Mouse (Mus musculus) megakaryocyte, embryonic 14.5 days (primary cell): ENCODE data around the gene 1190005I06Rik. TPM values are rescaled to one million over a fixed set of nuclear protein-coding genes. Genes with fewer than 3 reads are reported as not detected.

Experiments used
- H3K27me3 ChIP-seq: replicated peaks from 2 replicates; pipeline ENCODE3; 2012; ENCODE audit warnings: inconsistent platforms
- H3K36me3 ChIP-seq: replicated peaks from 2 replicates; pipeline ENCODE3; 2012; ENCODE audit warnings: low read length, inconsistent platforms, mixed read lengths
- H3K4me1 ChIP-seq: 2 replicates; pipeline ENCODE4 v1.6.1; 2012; ENCODE audit warnings: inconsistent platforms
- H3K4me3 ChIP-seq: replicated peaks from 2 replicates; pipeline ENCODE3; 2012; ENCODE audit warnings: moderate library complexity, mild to moderate bottlenecking, inconsistent platforms
- H3K9me3 ChIP-seq: 2 replicates; pipeline ENCODE4 v1.6.1; 2012; ENCODE audit warnings: inconsistent platforms
- FLI1 ChIP-seq: IDR thresholded peaks from 2 replicates; pipeline ENCODE4 v1.6.1; 2012; ENCODE audit warnings: low read length, inconsistent platforms, mixed read lengths
- GATA1 ChIP-seq: IDR thresholded peaks from 3 replicates; pipeline ENCODE4 v1.6.1; 2012; ENCODE audit warnings: mixed read lengths, low read length, inconsistent platforms, borderline replicate concordance
- polyA plus RNA-seq: library from polyadenylated mRNA; stranded (reverse); fragments of >175 nt; gene quantifications from 2 replicates; pipeline ENCODE4 v1.2.3, GENCODE M21; 2012; ENCODE audit warnings: low replicate concordance; ENCODE audit not compliant: insufficient read depth

The 1190005I06Rik gene
- polyA plus RNA-seq, 1 experiment = 3.6 TPM

GRCm38 (mm10) chr8:120561539-120562435, 85.6 kb downstream of the 1190005I06Rik start:
- TF ChIP-seq GATA1 (no peak), FLI1 (no peak)
- Histone ChIP-seq H3K4me3 (peak overlapping the region; percentile 71), H3K36me3 (peaks cover 100% of the 10 kb centered on the region), H3K4me1 (peaks cover 100% of the 10 kb centered on the region), H3K9me3 (no peaks in the 10 kb centered on the region), H3K27me3 (no peaks in the 10 kb centered on the region)

DNA sequence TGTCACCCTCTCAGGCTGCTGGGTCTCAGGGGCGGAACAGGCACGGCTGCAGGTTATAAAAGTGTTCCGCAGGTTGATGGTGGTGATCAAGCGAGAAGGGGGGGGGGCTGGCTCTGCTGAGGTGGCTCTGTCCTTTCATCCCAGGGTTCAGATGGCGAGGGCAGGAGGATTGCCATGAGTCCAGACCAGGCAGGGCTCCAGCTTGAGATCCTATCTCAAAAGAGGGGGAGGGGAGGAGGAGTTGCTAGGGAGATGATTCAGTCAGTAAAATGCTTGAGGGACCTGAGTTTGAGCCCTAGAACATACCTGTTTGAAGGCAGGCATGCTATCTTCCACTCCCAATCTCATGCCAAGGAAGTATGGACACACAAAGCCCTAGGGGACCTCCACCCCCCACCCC, 86.9 kb downstream of the 1190005I06Rik start:
- H3K27me3 ChIP-seq = no peaks in the 10 kb centered on the region
- no peaks in the 10 kb centered on the region for H3K9me3 ChIP-seq
- TF ChIP-seq GATA1 (no peak), FLI1 (no peak)
- peaks cover 100% of the 10 kb centered on the region for H3K4me1 ChIP-seq
- H3K36me3 ChIP-seq = peaks cover 100% of the 10 kb centered on the region
- H3K4me3 ChIP-seq = peak overlapping the region; percentile 48

- no peak for TF ChIP-seq GATA1
- TF ChIP-seq FLI1 = no peak
- Histone ChIP-seq H3K4me1 (peaks cover 100% of the 10 kb centered on the region), H3K4me3 (peak overlapping the region; percentile 9), H3K27me3 (no peaks in the 10 kb centered on the region), H3K36me3 (peaks cover 100% of the 10 kb centered on the region), H3K9me3 (no peaks in the 10 kb centered on the region)
Measured at GRCm38 (mm10) chr8:120559654-120560053, 87.8 kb downstream of the 1190005I06Rik start.

Other genes with a start within 250 kb of the 1190005I06Rik start
- gene Gins2, start 58.3 kb downstream of the 1190005I06Rik start, polyA plus RNA-seq = 8.3 and 35.4 TPM in 2 replicates
- gene Gm27021, start 20.4 kb upstream of the 1190005I06Rik start, polyA plus RNA-seq = 10.0 and 10.1 TPM in 2 replicates
- 46.4 and 216 TPM in 2 replicates for gene Cox4i1, start 20.6 kb upstream of the 1190005I06Rik start, polyA plus RNA-seq
- gene Emc8, start 20.9 kb upstream of the 1190005I06Rik start, polyA plus RNA-seq = 61.0 and 78.8 TPM in 2 replicates
- 14.6 and 50.7 TPM in 2 replicates for gene Irf8, start 88.7 kb upstream of the 1190005I06Rik start, polyA plus RNA-seq